Mouse (Mus musculus): Measurements from ENCODE around the gene Usp7.

GRCm38 (mm10) chr16:8679780-8680179, 112.3 kb downstream of the Usp7 start:
- TF ChIP-seq CTCF (IDR thresholded peaks at IDR 0.05; ENCODE audit: low read depth) (no peak), EP300 (optimal IDR thresholded peaks at IDR 0.05) (no peak)
